Mouse (Mus musculus) adrenal gland, postnatal 10 days (tissue): ENCODE measurements around the gene Gm16405. TPM values are rescaled to one million over a fixed set of nuclear protein-coding genes. Genes with fewer than 3 reads are reported as not detected.
"Not testable (repeated sequence)": the region's sequence is repeated elsewhere in the genome, so short reads cannot be mapped to it uniquely, and the experiment has no call there.

Experiments used
- DNase-seq: peaks from one replicate; pipeline ENCODE4 v3.0.0; 2021; ENCODE audit warnings: mixed read lengths
- long read RNA-seq, 2 experiments: library from polyadenylated mRNA; stranded (forward); transcript quantifications; one replicate each; pipeline ENCODE4 v2.0.0; 2021
- total RNA-seq, 2 experiments: library from RNA; stranded (reverse); gene quantifications; 2 replicates each; pipeline ENCODE4 v1.2.3; 2021

Gene Gm16405
- total RNA-seq: not detected
- long read RNA-seq, experiment 1: 0 reads
- long read RNA-seq, experiment 2: 0 reads

DNA sequence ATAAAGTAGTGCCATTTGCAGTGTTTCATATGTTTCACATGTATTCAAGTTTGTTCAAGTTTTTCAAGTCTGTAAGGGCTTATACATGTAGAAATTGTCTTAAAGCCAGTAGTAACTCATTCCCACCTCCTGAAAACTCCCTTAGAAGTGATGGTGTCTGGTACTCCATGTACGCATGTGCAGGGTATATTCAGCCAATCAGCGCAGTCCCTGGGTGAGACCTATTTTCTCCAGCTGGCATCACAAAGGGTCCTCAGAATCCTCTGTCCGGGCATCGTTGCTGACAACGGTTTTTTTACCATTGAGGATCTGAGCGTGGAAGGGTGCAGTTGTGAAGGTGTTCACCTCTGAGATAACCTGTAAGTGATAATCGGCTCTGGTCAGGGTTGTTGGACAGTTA is at the start of gene Gm16405:
Gm16405 (plus strand) TSS at position 301 of the 400 bp plus-strand sequence.
- not testable (repeated sequence) for DNase-seq

Other genes starting within 250 kb of the Gm16405 start
- not detected for gene Gm16430, start 91.0 kb downstream of the Gm16405 start, total RNA-seq